Mouse (Mus musculus) liver, embryonic 12.5 days (tissue): ENCODE data around the gene Leng9. TPM values are rescaled to one million over a fixed set of nuclear protein-coding genes. Genes with fewer than 3 reads are reported as not detected.

Source experiments
- ATAC-seq: fragments of 200-750 bp; cut with Nextera tagmentation; 2 replicates; pipeline ENCODE4 v1.8.0; 2017; ENCODE audit warnings: moderate number of reproducible peaks, mild to moderate bottlenecking, moderate library complexity
- H3K27ac ChIP-seq: fragments of 300-500 bp; sonication (generic); 2 replicates; pipeline ENCODE4 v1.5.1; 2016; ENCODE audit warnings: mild to moderate bottlenecking
- H3K27me3 ChIP-seq: fragments of 300-500 bp; sonication (generic); replicated peaks from 2 replicates; pipeline ENCODE4 v1.6.1; 2016; ENCODE audit warnings: mild to moderate bottlenecking, moderate library complexity
- H3K36me3 ChIP-seq: fragments of 300-500 bp; sonication (generic); 2 replicates; pipeline ENCODE4 v1.6.1; 2016; ENCODE audit warnings: mild to moderate bottlenecking, moderate library complexity
- H3K4me1 ChIP-seq: fragments of 300-500 bp; sonication (generic); 2 replicates; pipeline ENCODE4 v1.6.1; 2016
- H3K4me2 ChIP-seq: fragments of 300-500 bp; sonication (generic); 2 replicates; pipeline ENCODE4 v1.6.1; 2016; ENCODE audit warnings: mild to moderate bottlenecking, moderate library complexity
- H3K4me3 ChIP-seq: fragments of 300-500 bp; sonication (generic); 2 replicates; pipeline ENCODE4 v1.5.1; 2016; ENCODE audit warnings: mild to moderate bottlenecking, moderate library complexity
- H3K9ac ChIP-seq: fragments of 300-500 bp; sonication (generic); 2 replicates; pipeline ENCODE4 v1.6.1; 2016; ENCODE audit warnings: mild to moderate bottlenecking, moderate library complexity
- H3K9me3 ChIP-seq: fragments of 300-500 bp; sonication (generic); replicated peaks from 2 replicates; pipeline ENCODE4 v1.6.1; 2016; ENCODE audit warnings: mild to moderate bottlenecking, moderate library complexity
- WGBS: fragments of 180-500 bp; shearing (Covaris S2); methylation state at CpG from one replicate; pipeline ENCODE4 v1.1.7; 2016; ENCODE audit not compliant: insufficient replicate concordance; 5-methylcytosine and 5-hydroxymethylcytosine counted together
- polyA plus RNA-seq: library from polyadenylated mRNA; unstranded; fragments of >200 nt; fragmentation: Nextera tagmentation; extraction: Ambion mirVana; gene quantifications from 2 replicates; pipeline ENCODE4 v1.2.1, GENCODE M21; 2016

The Leng9 gene
- polyA plus RNA-seq, 1 experiment from 2014 or later: 1.2 TPM

- Histone ChIP-seq H3K9me3 (no peaks in the 10 kb centered on the region), H3K27ac (no peak overlapping the region), H3K4me2 (no peak overlapping the region), H3K27me3 (no peaks in the 10 kb centered on the region), H3K4me1 (peaks cover 26% of the 10 kb centered on the region), H3K36me3 (no peaks in the 10 kb centered on the region; the same call in 1 of the 2 replicates), H3K9ac (no peak overlapping the region; the same call in 1 of the 2 replicates), H3K4me3 (no peak overlapping the region)
- peak; percentile 62 for ATAC-seq
- 28% methylated on average over 13 of the region's 13 CpGs for WGBS
These were observed 19.3 kb downstream of the Leng9 start for GRCm38 (mm10) chr7:4130686-4131452.

GRCm38 (mm10) chr7:4128860-4129259, 21.3 kb downstream of the Leng9 start:
- Histone ChIP-seq H3K36me3 (no peaks in the 10 kb centered on the region; the same call in 1 of the 2 replicates), H3K27me3 (0 out of 2 replicates have a peak, but pooled peaks cover 3% of the 10 kb centered on the region), H3K27ac (no peak overlapping the region), H3K4me3 (no peak overlapping the region), H3K4me1 (peaks cover 17% of the 10 kb centered on the region), H3K9me3 (no peaks in the 10 kb centered on the region), H3K4me2 (no peak overlapping the region), H3K9ac (no peak overlapping the region)
- 50% methylated on average over 6 of the region's 6 CpGs for WGBS
- ATAC-seq: no peak

GRCm38 (mm10) chr7:4127894-4128293, 22.3 kb downstream of the Leng9 start:
- no peaks in the 10 kb centered on the region for H3K36me3 ChIP-seq
- H3K4me1 ChIP-seq: peaks cover 17% of the 10 kb centered on the region
- ATAC-seq: no peak
- 76% methylated on average over 4 of the region's 4 CpGs for WGBS
- no peak overlapping the region for H3K4me3 ChIP-seq
- no peak overlapping the region for H3K27ac ChIP-seq
- H3K27me3 ChIP-seq: 0 out of 2 replicates have a peak, but pooled peaks cover 12% of the 10 kb centered on the region
- no peaks in the 10 kb centered on the region for H3K9me3 ChIP-seq
- no peak overlapping the region for H3K4me2 ChIP-seq
- H3K9ac ChIP-seq: no peak overlapping the region

GRCm38 (mm10) chr7:4126992-4127785, 23.0 kb downstream of the Leng9 start:
- Histone ChIP-seq H3K27ac (no peak overlapping the region), H3K4me1 (peaks cover 17% of the 10 kb centered on the region), H3K9ac (no peak overlapping the region), H3K4me3 (no peak overlapping the region), H3K9me3 (no peaks in the 10 kb centered on the region), H3K4me2 (no peak overlapping the region), H3K36me3 (no peaks in the 10 kb centered on the region), H3K27me3 (peaks cover 17% of the 10 kb centered on the region; the same call in 1 of the 2 replicates)
- ATAC-seq: no peak
- WGBS: 77% methylated on average over 11 of the region's 11 CpGs

GRCm38 (mm10) chr7:4125306-4125705, 24.9 kb downstream of the Leng9 start:
- 21% methylated on average over 9 of the region's 9 CpGs for WGBS
- H3K9me3 ChIP-seq: no peaks in the 10 kb centered on the region
- H3K27ac ChIP-seq: no peak overlapping the region
- H3K36me3 ChIP-seq: no peaks in the 10 kb centered on the region
- H3K4me2 ChIP-seq: no peak overlapping the region
- H3K9ac ChIP-seq: no peak overlapping the region
- H3K27me3 ChIP-seq: peaks cover 36% of the 10 kb centered on the region
- peaks cover 7% of the 10 kb centered on the region; the same call in 1 of the 2 replicates for H3K4me1 ChIP-seq
- no peak overlapping the region for H3K4me3 ChIP-seq
- no peak for ATAC-seq

- Histone ChIP-seq H3K4me3 (no peak overlapping the region), H3K36me3 (no peaks in the 10 kb centered on the region), H3K9ac (no peak overlapping the region), H3K4me1 (peaks cover 7% of the 10 kb centered on the region; the same call in 1 of the 2 replicates), H3K27me3 (peaks cover 41% of the 10 kb centered on the region), H3K4me2 (no peak overlapping the region), H3K9me3 (no peaks in the 10 kb centered on the region), H3K27ac (no peak overlapping the region)
- WGBS: 34% methylated on average over 5 of the region's 5 CpGs
- ATAC-seq: no peak
These were observed 25.3 kb downstream of the Leng9 start for GRCm38 (mm10) chr7:4124856-4125255.

- 6% methylated on average over 10 of the region's 10 CpGs for WGBS
- H3K27ac ChIP-seq: no peak overlapping the region
- no peaks in the 10 kb centered on the region for H3K36me3 ChIP-seq
- peaks cover 46% of the 10 kb centered on the region for H3K27me3 ChIP-seq
- H3K9ac ChIP-seq: no peak overlapping the region
- peak; percentile 36 for ATAC-seq
- no peaks in the 10 kb centered on the region for H3K9me3 ChIP-seq
- no peak overlapping the region for H3K4me3 ChIP-seq
- peaks cover 10% of the 10 kb centered on the region for H3K4me1 ChIP-seq
- H3K4me2 ChIP-seq: no peak overlapping the region
These were observed 25.8 kb downstream of the Leng9 start for GRCm38 (mm10) chr7:4124315-4124759.

GRCm38 (mm10) chr7:4123732-4124131, 26.4 kb downstream of the Leng9 start:
- H3K9ac ChIP-seq: no peak overlapping the region
- WGBS: 50% methylated on average over 1 of the region's 1 CpGs
- no peak overlapping the region for H3K27ac ChIP-seq
- no peak overlapping the region for H3K4me2 ChIP-seq
- no peaks in the 10 kb centered on the region for H3K9me3 ChIP-seq
- no peak overlapping the region for H3K4me3 ChIP-seq
- ATAC-seq: no peak
- peaks cover 52% of the 10 kb centered on the region for H3K27me3 ChIP-seq
- no peaks in the 10 kb centered on the region for H3K36me3 ChIP-seq
- H3K4me1 ChIP-seq: peaks cover 12% of the 10 kb centered on the region

- Histone ChIP-seq H3K4me1 (peaks cover 12% of the 10 kb centered on the region), H3K27ac (no peak overlapping the region), H3K27me3 (peaks cover 61% of the 10 kb centered on the region), H3K9me3 (no peaks in the 10 kb centered on the region), H3K36me3 (no peaks in the 10 kb centered on the region), H3K9ac (no peak overlapping the region), H3K4me3 (no peak overlapping the region), H3K4me2 (no peak overlapping the region)
- WGBS: 67% methylated on average over 10 of the region's 10 CpGs
- ATAC-seq: no peak
These were observed 27.4 kb downstream of the Leng9 start for GRCm38 (mm10) chr7:4122783-4123182.

GRCm38 (mm10) chr7:4122076-4122768, 28.0 kb downstream of the Leng9 start:
- Histone ChIP-seq H3K36me3 (no peaks in the 10 kb centered on the region), H3K27ac (no peak overlapping the region), H3K9me3 (no peaks in the 10 kb centered on the region), H3K4me2 (no peak overlapping the region), H3K27me3 (peaks cover 66% of the 10 kb centered on the region), H3K4me1 (peaks cover 12% of the 10 kb centered on the region), H3K9ac (no peak overlapping the region), H3K4me3 (no peak overlapping the region)
- ATAC-seq: no peak
- WGBS: 46% methylated on average over 11 of the region's 11 CpGs

- Histone ChIP-seq H3K36me3 (no peaks in the 10 kb centered on the region), H3K4me3 (no peak overlapping the region), H3K9ac (no peak overlapping the region), H3K4me2 (no peak overlapping the region; the same call in 1 of the 2 replicates), H3K27ac (no peak overlapping the region), H3K9me3 (no peaks in the 10 kb centered on the region), H3K27me3 (peaks cover 68% of the 10 kb centered on the region), H3K4me1 (peaks cover 12% of the 10 kb centered on the region)
- no peak for ATAC-seq
- WGBS: 15% methylated on average over 18 of the region's 19 CpGs
These were observed 29.9 kb downstream of the Leng9 start for GRCm38 (mm10) chr7:4119976-4120921.
